Mouse (Mus musculus) mouse trophoblast stem cell (cell line): ENCODE results near the gene Crybb1.

Experiments
- in situ Hi-C, 2 experiments: fragments of 300-500 bp; cut with MseI, MboI; formaldehyde crosslinking; loops; 2 replicates in 1 of 2; 3 replicates in 1 of 2; pipeline ENCODE4 v1.15.1; 2025

Crybb1 gene

DNA sequence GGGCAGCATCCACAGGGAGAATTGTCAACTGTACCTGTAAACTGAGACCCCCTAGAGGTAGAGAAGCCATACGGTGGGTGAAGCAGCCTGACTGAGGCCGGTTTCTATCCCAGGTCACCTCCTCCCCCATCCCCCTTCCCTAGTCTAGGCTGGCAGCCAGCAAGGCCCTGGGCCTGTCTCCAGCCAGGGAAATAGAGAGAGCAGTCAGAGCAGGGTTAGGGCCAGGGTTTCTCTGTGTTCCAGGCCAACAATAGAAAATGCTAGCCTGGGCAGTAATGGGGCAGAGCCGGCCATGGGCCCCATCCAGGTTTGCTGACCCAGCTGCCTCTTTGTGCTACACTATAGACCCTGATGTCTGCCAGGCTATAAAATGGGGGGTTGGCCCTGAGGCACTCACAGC lies at the start of gene Crybb1:
TSS of gene Crybb1 (plus strand) at position 390 of the 400 bp plus-strand sequence.
- in situ Hi-C loops, result no loop called here

DNA sequence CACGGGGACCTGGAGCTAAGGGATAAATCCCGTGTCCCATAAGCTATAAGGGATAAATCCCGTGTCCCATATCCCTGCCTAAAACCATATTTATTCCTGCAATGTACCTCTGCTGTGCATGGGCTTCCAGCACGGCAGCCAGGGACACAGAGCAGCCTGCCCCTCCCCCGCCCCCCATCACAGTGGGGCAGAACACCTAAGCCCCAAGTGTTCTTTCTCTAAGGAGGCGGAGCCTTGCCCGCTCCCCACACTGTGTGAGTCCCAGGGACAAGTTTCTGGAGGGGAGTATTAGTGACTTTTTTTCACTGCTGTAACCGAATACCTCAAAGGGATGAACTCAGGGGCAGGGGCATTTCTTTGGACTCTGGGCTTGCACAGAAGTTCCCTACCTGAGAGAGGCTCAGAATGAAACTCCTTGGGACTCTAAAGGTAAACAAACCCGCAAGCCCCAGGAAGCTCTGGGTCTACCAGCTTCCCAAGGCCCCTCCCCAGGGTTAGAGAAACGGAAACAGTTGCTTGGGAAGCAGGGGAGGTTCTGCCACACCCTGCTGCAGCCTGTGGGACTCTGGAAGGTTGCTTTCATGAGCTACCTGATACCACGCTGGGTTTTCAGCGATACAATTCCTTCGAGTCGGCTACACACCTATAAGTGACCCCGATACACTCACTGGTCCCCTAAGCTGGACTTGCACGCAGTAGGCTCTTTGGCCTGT lies 48.9 kb upstream of the Crybb1 start:
- in situ Hi-C loops, result no loop called here

- in situ Hi-C loops, result no loop called here
These were observed 47.3 kb upstream of the Crybb1 start for GRCm38 (mm10) chr5:112208321-112208720.

- in situ Hi-C loops, result no loop called here
These were observed 45.5 kb upstream of the Crybb1 start for GRCm38 (mm10) chr5:112210104-112210503.

GRCm38 (mm10) chr5:112211911-112212310 lies 43.7 kb upstream of the Crybb1 start:
- in situ Hi-C loops, result no loop called here

DNA sequence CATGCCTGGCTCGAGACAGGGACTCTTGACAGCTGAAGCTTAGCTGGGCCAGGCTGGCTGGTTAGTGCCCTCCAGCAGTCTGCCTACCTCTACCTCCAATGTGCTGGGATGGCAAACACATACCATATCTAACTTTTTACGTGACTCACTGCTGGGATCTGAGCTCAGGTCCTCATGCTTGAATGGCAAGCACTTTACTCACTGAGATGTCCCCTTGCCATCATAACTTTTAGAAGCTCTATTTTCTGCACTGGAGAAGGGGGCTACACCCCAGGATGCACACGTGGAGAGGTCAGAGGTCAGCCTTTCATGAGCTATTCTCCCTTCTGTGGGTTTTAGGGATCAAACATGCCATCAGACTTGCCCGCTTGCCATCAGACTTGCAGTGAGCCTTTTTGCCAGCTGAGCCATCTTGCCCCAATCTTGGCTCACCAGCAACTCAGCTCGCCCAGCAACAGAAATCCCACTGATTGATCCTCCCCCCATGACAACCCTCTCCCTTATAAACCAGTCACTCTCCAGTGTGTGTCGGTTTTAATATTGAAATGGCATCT lies 42.8 kb upstream of the Crybb1 start:
- in situ Hi-C loops, result no loop called here

DNA sequence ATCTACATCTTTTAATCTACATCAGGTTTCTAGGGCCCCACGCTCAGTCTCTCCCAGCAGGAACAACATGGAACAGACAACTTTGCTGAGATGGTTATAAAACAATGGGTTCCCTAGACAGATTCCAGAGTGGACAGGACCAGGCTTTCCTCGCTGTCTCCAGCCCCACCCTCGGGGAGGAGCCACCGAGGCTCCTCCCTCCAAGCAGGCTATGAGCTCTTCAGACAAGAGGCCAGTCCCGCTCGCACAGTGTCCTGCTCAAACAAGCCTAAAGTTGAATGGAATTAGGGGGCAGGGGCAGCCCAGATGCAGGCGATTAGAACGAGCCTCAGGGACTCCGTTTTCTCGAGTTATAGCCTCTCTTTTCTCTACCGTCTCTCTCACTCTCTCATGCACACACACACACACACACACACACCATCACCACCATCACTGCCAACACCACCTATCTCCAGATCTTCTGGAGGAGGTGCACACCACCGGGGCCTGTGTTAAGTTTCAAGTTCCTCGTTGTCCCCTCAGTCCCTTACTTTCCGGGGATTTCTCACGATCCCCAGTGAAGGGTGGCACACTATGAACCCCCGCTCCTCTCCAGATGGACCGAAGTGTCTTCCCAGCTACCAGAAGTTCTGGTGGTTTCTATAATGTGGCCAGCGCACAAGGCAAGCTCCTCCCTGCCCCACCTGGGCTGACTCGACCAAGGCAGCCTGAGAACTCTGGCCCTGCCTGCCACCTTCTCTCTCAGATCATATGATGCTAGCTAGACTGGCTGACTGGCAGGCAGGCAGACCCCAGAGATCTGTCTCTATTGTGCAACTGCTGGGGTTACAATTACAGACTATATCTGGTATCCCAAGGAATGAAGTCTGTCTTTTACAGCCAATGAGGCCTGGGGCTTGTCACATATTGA lies 42.0 kb upstream of the Crybb1 start:
- in situ Hi-C loops, result no loop called here

GRCm38 (mm10) chr5:112214419-112214818 lies 41.2 kb upstream of the Crybb1 start:
- in situ Hi-C loops, result no loop called here

GRCm38 (mm10) chr5:112215291-112215751 lies 40.3 kb upstream of the Crybb1 start:
- in situ Hi-C loops, result no loop called here

DNA sequence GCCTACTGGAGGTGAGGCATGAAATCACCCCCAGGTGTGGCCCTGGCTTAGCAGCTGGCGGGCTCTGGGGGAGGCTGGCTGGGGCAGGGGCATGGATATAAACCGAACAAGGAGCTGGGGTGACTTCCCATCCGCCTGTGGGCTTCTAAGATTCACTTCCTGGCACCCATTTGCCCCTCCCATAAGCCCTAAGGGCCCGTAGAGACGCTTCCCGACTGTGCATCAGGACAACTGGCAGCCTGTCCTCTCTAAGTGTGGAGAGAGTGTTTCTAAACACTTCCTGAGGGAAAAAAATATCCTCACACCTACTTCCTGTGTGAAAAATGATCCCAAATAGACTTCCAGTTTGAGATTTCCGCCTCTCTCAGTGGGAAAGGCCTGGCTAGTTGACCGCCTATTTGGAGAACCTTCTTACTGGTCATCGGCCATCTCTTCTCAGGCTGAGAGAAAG lies 39.8 kb upstream of the Crybb1 start:
- in situ Hi-C loops, result no loop called here

DNA sequence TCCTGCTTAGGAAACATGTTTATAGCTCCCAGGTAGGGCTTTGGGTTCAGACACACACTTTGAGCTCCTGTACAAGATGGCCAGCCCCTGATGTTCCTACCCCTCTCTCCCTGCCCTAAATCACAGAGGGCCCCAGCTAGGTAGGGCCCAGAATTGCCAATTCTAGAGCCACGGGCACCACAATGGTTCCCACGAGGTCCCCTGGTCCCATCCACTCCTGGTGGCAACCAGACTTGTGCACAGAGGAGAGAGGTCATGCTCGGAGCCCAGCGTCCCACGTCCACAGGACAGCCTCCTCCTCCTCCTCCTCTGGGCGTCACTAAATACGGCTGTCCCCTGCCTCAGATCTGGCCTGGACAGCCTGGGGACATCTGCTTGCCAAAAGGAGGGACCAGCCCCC lies 39.3 kb upstream of the Crybb1 start:
- in situ Hi-C loops, result no loop called here

GRCm38 (mm10) chr5:112217031-112217430 lies 38.6 kb upstream of the Crybb1 start:
- in situ Hi-C loops, result no loop called here

- in situ Hi-C loops, result no loop called here
These were observed 36.9 kb upstream of the Crybb1 start for GRCm38 (mm10) chr5:112218679-112219078.

GRCm38 (mm10) chr5:112219398-112219797 lies 36.2 kb upstream of the Crybb1 start:
- in situ Hi-C loops, result no loop called here

- in situ Hi-C loops, result no loop called here
These were observed 35.4 kb upstream of the Crybb1 start for GRCm38 (mm10) chr5:112220203-112220602.

GRCm38 (mm10) chr5:112225591-112225990 lies 30.0 kb upstream of the Crybb1 start:
- in situ Hi-C loops, result no loop called here

DNA sequence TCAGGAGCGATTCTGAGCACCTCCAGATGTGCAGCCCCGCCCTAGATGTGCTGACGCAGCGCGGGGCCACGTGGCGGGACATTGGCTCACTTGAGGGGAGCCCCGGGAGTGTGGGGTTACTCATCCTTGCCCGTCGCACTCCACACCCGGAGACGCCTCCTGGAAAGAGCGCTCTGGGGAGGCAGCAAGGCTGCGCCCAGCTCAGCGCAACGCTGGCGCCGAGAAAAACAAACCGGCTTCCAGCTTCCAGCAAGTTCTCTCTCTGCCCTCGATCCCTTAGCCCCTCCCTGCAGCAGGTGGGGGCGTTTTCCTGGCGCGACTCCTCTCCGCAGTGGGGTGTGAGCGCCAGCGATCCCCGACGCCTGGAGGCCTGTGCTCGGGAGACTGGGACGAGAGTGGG lies 28.3 kb upstream of the Crybb1 start:
- in situ Hi-C loops, result no loop called here

- in situ Hi-C loops, result no loop called here
These were observed 27.7 kb upstream of the Crybb1 start for GRCm38 (mm10) chr5:112227898-112228239.

- in situ Hi-C loops, result no loop called here
These were observed 27.2 kb upstream of the Crybb1 start for GRCm38 (mm10) chr5:112228240-112229076.

GRCm38 (mm10) chr5:112235806-112236205 lies 19.8 kb upstream of the Crybb1 start:
- in situ Hi-C loops, result no loop called here

DNA sequence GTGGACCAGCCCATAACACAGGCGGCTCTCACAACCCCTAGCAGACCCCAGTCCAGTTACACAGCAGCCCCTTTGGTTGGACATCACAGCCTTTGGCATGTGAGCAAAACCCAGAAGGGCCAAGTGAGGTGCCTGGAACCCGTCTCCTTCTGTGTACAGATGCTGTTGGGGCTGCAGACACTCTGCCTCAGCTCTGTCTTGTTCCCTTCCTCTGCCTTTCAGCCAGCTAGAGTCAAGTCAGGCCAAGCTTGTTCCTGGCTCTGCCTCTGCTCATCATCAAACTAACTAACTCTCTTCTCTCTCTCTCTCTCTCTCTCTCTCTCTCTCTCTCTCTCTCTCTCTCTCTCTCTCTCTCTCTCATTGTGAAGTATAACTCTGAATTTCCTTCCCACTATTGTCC lies 19.0 kb upstream of the Crybb1 start:
- in situ Hi-C loops, result no loop called here

DNA sequence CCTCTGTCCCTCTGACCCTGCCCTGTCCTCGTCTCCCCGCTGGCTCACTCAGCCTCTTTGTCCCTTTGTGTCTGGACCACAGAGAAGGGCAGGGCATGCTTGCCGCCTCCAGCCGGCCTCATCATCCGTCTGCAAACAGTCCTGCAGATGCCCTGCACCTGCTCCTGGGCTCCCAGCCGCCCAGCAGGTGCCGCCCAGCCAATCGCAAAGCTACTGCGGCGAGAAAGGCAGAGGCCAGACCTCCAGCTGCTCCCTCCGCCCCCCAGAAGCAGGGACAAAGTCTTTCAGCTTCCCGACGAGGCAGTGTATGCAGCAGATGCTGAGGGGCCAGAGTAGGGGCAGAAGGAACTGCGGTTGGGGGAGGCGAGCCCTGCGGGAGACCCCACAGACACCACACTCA lies 18.2 kb upstream of the Crybb1 start:
- in situ Hi-C loops, result no loop called here
